Mouse (Mus musculus) embryo, embryonic 11.5 days (tissue): ENCODE measurements around the gene Gmds.

ENCODE experiments used
- DNase-seq: peaks from one replicate; pipeline ENCODE4 v3.0.0-alpha.2; 2012; ENCODE audit warnings: low read depth, low spot score

The Gmds gene

GRCm38 (mm10) chr13:32338513-32339365, at the start of gene Gmds:
Gene Gmds (minus strand): TSS chr13:32338740.
- peak; percentile 91 for DNase-seq

DNA sequence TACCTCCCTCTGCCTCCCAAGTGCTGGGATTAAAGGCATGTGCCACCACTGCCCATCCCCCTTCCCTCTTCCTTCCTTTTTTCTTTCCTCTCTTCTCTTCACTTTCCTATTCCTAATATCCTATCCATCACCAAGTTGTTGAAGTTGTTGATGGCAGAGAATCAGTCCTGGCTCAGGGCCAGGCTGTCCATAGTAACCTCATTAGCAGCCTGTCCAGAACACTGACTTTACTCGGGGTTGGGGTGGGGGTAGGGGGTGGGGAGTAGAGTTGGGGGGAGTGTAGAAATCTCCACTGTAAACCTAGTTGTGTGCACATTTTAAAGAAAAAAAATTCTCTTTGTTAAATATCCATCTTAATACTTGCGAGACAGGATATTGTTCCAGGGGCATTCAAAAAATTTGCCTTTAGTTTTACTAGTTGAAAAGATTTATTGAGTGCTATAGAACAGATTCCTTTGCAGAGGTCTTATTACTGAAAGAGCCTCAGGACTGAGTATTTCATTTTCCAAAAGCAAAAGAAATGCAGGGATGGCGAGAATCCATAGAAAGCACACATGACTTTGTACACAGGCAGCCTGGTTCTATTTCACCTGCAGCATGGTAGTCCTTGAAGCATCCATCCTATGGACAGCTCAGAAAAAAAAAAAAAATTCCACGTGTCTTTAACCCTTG, 47.0 kb upstream of the Gmds start:
- DNase-seq: no peak

DNA sequence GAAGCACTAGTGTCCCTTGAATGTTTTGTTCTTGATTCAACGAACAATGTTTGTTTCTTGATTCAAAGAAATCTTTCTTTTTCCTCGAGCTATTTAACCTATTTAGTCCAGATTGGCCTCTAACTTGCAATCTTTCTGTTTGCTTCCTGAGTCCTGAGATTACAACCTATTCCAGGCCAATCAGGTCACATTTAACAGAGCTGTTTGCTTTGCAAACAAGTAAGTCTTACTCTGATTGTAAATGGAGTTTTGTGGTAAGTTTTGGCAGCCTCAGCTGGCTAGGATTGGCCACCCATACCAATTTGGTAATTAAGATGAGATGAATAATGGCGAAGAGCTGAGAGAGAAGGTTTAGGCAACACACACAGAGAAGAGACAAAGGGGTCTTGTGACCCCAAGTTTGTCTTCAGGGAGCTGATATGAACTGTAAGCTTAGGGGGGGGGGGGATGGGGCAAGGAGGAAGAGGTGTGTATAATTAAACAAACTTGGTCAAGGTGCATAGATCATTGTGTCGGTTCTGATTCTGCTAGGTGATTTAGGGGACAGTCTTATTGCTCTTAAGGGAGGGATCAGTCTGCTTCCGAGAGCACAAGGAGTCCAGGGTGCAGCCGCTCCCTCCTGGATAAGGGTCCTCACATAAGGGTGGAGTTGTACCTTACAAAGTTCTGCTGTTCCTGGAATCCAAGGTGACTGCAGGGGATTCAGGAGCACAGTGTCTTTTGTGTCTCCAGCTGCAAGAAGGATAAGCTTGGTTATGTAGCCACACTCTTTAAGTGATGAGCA, 43.9 kb upstream of the Gmds start:
- DNase-seq: no peak

DNA sequence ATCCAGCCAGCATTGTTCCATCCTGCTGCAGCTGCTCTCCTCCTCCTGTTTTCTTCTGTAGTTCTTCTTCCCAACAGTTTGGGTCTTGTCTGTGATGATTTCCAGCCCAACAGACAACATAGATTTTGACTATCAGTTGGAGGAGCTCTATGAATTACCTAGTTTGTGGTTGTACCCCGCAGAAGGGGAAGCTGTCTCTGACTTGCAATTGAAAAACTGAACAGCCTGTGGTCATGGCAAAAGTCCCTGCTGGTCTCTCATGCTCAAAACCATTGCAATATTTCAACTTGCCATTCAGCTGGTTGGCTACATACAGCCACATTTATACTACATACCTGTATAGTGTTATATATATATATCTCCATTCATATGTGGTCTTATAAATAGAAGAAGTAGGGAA, 40.1 kb upstream of the Gmds start:
- no peak for DNase-seq

GRCm38 (mm10) chr13:32372531-32372883, 34.0 kb upstream of the Gmds start:
- DNase-seq: no peak

DNA sequence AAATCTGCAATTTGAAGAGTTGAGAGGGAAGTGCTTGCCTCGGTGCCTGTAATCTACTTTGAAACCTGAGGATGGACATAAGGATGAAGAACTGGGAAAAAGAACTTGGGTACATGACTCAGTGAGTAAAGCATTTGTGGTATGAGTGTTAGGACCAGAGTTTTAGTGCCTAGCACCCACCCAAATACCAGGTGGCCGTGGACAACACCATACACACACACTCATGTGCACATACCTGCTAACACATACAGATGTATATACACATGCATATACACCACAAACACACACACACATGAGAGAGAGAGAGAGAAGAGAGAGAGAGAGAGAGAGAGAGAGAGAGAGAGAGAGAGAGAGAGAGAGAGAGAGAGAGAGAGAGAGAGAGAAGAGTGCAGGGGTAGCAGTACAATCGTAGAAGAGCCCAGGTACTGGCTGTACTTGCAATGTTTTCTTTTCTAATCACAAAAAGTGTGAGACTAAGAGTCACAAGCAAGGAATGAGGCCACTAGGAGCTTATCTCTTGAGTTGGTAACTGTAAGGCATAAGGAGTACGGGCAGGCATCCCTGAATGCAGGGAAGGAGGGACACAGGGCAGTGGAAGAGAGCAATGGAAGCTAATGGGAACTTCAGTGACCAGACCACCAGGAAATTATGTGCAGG, 33.5 kb upstream of the Gmds start:
- DNase-seq: no peak

GRCm38 (mm10) chr13:32370751-32371150, 32.2 kb upstream of the Gmds start:
- DNase-seq: no peak

- no peak for DNase-seq
Measured at GRCm38 (mm10) chr13:32370135-32370534, 31.6 kb upstream of the Gmds start.

GRCm38 (mm10) chr13:32337735-32338512, 616 bp downstream of the Gmds start:
- DNase-seq: no peak

DNA sequence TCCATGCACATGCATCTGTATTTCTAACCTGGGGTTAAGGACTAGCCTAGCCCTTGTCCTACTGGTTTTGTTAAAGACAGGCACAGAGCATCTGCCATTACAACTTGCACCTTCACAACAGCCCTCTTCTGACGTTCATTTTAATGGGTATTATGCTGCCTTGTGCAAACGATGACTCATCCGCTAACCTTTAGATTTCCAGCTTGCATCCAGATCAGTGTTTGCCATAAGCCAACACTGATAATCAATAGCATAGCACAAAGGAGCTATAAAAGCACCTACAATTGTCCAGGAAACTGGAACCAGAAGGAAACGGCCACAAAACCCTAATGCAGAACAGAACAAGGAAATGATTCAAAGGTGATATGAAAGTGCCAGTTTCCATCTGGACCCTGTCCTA, 20.2 kb downstream of the Gmds start:
- no peak for DNase-seq

DNA sequence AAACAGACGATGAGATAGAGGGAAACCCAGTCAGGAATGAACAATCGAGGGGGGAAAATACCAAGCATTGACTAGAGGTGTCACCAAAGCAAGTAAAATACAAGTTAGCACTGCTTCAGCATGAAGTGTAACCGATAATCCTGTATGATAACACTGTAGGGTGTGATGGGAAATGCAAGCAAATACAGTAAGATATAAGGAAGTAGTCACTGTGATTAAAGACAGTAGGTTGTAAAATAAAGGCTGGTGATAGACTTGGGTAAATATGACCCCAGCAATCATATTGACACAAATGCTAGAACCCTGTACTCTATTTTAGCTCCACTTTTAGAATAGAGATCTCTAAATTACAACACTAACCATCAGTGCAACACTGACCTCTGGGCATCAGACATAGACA, 21.2 kb downstream of the Gmds start:
- DNase-seq: no peak

- no peak for DNase-seq
Measured at GRCm38 (mm10) chr13:32312663-32313062, 25.9 kb downstream of the Gmds start.

DNA sequence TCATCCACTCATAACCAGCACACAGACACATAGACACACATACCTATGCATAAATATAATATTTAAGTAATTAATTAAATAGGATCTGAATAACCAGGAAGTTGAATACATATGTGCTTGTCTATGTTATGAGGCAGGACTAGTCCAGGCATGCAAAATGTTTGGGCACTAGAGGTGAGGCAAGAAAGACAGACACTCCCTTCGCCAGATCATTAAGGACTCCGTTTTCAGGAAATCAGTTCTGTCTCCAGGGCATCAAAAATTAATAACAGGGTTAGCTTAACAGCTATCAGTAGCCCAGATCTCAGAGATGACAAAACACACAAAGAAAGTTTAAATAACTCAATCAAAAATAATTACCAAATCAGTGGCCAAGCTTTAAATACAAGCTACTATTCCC, 27.1 kb downstream of the Gmds start:
- no peak for DNase-seq

- no peak for DNase-seq
Measured at GRCm38 (mm10) chr13:32298456-32298855, 40.1 kb downstream of the Gmds start.

- DNase-seq: no peak
Measured at GRCm38 (mm10) chr13:32297398-32297797, 41.1 kb downstream of the Gmds start.

- DNase-seq: no peak
Measured at GRCm38 (mm10) chr13:32294416-32295195, 43.9 kb downstream of the Gmds start.

DNA sequence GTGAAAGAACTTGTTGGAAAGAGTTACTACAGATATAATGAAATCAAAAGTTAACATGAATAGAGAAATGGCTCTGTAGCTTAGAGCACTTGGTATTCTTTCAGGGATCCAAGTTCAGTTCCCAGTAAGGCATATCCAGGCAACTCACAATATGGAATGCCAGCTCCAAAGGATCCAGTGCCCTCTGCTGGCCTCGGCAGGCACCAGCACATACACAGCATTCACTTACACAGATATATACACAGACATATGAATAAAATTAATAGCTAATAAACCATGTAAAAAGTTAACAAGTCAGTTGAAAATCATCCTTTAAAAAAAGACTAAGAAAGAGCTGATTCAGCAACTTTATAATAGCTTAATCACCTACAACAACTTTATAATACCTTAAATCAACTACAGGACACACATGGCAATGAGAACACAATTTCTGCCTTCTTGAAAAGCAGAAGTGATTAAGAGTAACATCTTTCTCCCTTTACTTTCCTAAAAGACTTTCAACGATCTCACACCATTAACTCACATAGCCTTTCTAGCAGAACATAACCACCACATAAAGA, 65.5 kb downstream of the Gmds start:
- no peak for DNase-seq

DNA sequence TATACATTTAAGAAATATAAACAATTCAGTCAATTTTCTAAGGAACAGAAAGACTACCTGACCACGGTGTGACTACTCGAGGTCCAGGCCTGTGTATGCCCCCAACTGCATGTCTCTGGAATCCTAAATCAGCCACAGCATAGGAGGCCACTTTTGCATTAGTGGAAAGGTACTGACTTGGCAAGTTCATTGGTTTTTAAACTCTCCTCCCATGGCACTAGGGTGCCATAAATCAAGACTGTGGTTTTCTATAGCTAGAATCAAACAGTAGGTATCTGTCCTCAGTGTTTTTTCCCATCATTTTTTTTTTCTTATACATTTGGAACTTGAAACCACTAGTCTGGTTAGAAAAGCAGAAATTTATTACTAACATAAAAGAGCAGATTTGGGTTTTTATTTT, 68.8 kb downstream of the Gmds start:
- DNase-seq: no peak

GRCm38 (mm10) chr13:32269261-32269660, 69.3 kb downstream of the Gmds start:
- no peak for DNase-seq

DNA sequence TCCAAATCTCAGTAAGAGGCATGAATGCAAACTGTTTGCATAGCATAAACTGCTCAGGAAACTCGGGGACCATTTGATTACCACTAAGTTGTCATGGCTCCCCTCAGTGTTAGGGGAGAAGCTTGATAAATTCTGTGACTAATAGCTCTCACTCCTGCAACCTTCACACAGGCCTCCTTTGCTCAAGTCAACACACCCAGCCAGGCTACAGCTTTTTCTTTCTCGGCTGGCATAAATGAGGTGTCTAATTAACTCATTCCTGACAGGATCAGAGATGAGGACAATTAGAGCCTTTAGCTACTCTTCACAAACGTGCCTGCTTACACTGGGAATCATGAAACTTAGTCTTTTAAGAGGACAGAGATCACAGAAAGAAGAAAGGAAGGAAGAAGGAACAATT, 70.3 kb downstream of the Gmds start:
- DNase-seq: no peak
